Mouse (Mus musculus): Measurements from ENCODE around the gene Cdk2ap1. TPM values are rescaled to one million over a fixed set of nuclear protein-coding genes. Genes with fewer than 3 reads are reported as not detected.
A peak's percentile ranks its signal among the peaks of the same experiment; 100 is the strongest.
"Not testable (repeated sequence)": the region's sequence is repeated elsewhere in the genome, so short reads cannot be mapped to it uniquely, and the experiment has no call there.

Cdk2ap1 gene
- 85.6 and 193 TPM in 2 replicates for polyA plus RNA-seq (2015; fragmentation: Nextera tagmentation; extraction: Ambion mirVana)

DNA sequence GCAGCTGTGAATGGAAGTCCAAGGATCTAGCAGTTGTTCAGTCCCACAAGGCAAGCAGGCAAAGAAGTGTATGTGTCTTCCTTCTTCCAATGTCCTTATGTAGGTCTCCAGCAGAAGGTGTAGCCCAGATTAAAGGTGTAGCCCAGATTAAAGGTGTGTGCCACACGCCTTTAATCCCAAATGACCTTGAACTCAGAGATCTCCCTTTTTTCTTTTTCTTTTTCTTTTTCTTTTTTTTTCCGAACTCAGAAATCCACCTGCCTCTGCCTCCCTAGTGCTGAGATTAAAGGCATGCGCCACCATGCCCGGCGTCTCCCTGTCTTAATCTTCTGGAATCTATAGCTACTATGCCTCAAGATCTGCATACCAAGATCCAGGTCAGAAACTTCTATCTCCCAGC lies at the start of gene Cdk2ap1:
TSS of gene Cdk2ap1 (minus strand) at position 101 of the 400 bp plus-strand sequence.
- H3K27me3 ChIP-seq; H3K4me3 ChIP-seq; ATAC-seq (replicated peaks); H3K9me3 ChIP-seq; H3K36me3 ChIP-seq; H3K9ac ChIP-seq (replicated peaks); H3K4me1 ChIP-seq; H3K4me2 ChIP-seq (replicated peaks): not testable (repeated sequence)
- H3K27ac ChIP-seq (replicated peaks): peak within 1 kb of the TSS; percentile 69
- WGBS: 93% methylated on average over 5 of the region's 5 CpGs

DNA sequence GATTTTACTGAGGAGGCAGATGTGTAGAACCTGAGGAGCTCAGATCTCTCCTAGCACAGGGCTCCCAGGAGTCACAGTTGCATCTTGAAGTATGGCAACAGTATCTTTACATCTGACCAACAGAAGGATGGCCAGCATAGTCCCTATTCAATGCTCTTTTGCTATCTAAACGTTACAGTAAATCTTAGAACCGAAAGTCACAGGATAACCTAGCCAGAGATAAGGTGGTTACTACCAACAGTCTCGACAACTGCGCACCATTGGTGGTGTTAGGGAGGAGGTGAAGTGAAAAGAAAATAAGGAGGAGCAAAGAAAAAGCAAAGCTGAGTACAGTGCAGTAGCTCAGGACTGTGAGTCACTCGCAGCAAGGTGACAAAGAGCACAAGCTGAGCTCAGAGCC lies 49.3 kb upstream of the Cdk2ap1 start:
- Histone ChIP-seq H3K4me2 (replicated peaks) (no peak overlapping the region), H3K9ac (replicated peaks) (no peak overlapping the region), H3K27me3 (no peaks in the 10 kb centered on the region), H3K4me1 (no peaks in the 10 kb centered on the region), H3K9me3 (no peaks in the 10 kb centered on the region), H3K4me3 (no peak overlapping the region), H3K27ac (replicated peaks) (no peak overlapping the region), H3K36me3 (peaks cover 51% of the 10 kb centered on the region)
- 94% methylated on average over 5 of the region's 5 CpGs for WGBS
- no peak for ATAC-seq (replicated peaks)

DNA sequence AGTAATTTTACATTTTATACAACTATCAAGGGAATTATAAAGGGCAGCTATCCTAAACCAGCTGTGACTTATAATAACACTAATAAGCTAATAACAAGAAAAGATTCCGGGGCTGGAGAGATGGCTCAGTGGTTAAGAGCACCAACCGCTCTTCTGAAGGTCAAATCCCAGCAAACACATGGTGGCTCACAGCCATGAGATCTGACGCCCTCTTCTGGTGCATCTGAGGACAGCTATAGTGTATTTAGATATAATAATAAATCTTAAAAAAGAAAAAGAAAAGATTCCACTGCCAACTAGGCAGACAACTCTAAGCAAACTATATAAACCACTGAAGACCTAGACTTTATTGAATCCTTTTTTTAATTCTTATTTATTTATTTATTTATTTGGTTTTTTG lies 47.9 kb upstream of the Cdk2ap1 start:
- no peak overlapping the region for H3K4me2 ChIP-seq (replicated peaks)
- no peaks in the 10 kb centered on the region for H3K4me1 ChIP-seq
- ATAC-seq (replicated peaks): no peak
- WGBS: 82% methylated on average over 3 of the region's 3 CpGs
- H3K9ac ChIP-seq (replicated peaks): no peak overlapping the region
- H3K27ac ChIP-seq (replicated peaks): no peak overlapping the region
- H3K36me3 ChIP-seq: peaks cover 64% of the 10 kb centered on the region
- H3K27me3 ChIP-seq: no peaks in the 10 kb centered on the region
- H3K4me3 ChIP-seq: no peak overlapping the region
- H3K9me3 ChIP-seq: no peaks in the 10 kb centered on the region

DNA sequence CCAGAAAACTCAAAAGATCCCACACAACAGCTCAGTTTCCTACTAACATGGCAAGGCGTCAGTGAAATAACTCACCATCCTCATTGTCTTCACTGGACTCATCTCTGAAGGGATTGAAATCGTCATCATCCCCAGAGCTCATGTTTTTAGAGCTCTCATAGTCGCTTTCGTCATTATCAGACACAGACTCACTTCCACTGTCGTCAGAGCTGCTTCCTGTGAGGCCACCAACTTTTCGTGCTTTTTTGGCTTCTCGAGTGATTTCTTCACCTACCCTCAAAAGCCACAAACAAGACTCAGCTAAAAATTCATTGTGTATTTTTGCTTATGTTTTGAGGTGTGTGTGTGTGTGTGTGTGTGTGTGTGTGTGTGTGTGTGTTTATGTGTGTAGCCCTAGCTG lies 30.8 kb upstream of the Cdk2ap1 start:
- Histone ChIP-seq H3K4me1 (no peaks in the 10 kb centered on the region), H3K27ac (replicated peaks) (no peak overlapping the region), H3K4me3 (no peak overlapping the region), H3K4me2 (replicated peaks) (no peak overlapping the region), H3K9ac (replicated peaks) (no peak overlapping the region), H3K9me3 (no peaks in the 10 kb centered on the region), H3K36me3 (peaks cover 86% of the 10 kb centered on the region), H3K27me3 (no peaks in the 10 kb centered on the region)
- ATAC-seq (replicated peaks): no peak
- WGBS: 96% methylated on average over 7 of the region's 7 CpGs

DNA sequence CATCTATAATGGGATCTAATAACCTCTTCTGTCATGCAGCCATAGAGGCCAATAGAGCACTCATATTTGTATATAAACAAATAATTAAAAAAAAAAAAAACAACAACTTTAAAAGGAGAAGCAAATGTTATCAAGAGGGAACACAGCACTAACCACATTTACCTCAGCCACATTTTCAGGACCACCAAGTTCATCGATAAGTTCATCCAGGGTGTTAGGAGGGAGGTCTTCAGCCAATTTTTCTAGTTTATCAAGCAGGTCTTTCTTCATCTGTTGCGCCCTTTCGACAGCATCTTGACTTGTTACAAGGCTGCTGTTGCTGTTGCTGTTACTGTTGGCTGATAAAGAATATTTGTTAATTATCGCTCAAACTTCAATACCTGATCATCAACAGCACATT lies 29.5 kb upstream of the Cdk2ap1 start:
- WGBS: 97% methylated on average over 4 of the region's 4 CpGs
- Histone ChIP-seq H3K4me1 (no peaks in the 10 kb centered on the region), H3K4me2 (replicated peaks) (no peak overlapping the region), H3K36me3 (peaks cover 86% of the 10 kb centered on the region), H3K27me3 (no peaks in the 10 kb centered on the region), H3K4me3 (no peak overlapping the region), H3K9me3 (no peaks in the 10 kb centered on the region), H3K9ac (replicated peaks) (no peak overlapping the region), H3K27ac (replicated peaks) (no peak overlapping the region)
- ATAC-seq (replicated peaks): no peak

DNA sequence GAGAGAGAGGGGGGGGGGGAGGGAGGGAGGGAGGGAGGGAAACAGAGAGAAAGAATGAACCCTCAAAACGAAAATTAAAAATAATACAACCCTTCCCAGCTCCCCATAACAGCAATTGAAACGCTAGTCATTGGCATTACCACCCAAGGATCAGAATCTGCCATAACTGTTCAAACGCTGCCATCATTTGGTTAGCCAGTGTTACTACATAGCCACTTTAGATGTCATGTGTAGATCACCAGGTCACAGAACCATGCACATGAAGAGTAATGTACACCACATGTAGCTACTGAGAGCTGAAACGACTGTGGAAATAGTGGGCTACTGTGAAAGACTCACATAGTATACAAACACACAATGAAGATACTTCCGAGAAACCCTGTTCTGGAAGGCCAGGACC lies 25.1 kb upstream of the Cdk2ap1 start:
- Histone ChIP-seq H3K4me2 (replicated peaks) (no peak overlapping the region), H3K9ac (replicated peaks) (no peak overlapping the region), H3K9me3 (no peaks in the 10 kb centered on the region), H3K27me3 (no peaks in the 10 kb centered on the region), H3K4me3 (no peak overlapping the region), H3K4me1 (no peaks in the 10 kb centered on the region), H3K27ac (replicated peaks) (no peak overlapping the region), H3K36me3 (peaks cover 87% of the 10 kb centered on the region)
- no peak for ATAC-seq (replicated peaks)
- WGBS: 76% methylated on average over 5 of the region's 5 CpGs

DNA sequence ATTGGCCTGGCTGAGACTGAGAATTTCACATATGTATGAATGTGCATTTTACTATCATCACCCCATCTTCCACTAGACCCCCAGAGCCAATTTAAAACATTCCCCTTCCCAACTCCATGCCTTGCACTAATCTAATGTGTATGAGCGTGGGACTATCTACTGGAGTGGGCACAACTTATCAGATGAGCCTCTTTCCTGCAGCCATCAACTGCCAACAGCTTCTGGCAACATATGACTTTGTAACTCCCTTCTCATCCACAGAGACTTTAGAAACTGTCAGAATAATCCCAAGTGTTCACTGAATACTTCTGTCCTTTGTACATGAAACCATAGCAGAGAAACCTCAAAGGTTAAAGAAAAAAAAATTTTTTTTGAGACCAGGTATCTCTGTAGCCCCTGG lies 17.2 kb upstream of the Cdk2ap1 start:
- no peak overlapping the region for H3K27ac ChIP-seq (replicated peaks)
- WGBS: 100% methylated on average over 1 of the region's 1 CpGs
- no peaks in the 10 kb centered on the region for H3K4me1 ChIP-seq
- no peaks in the 10 kb centered on the region for H3K9me3 ChIP-seq
- H3K27me3 ChIP-seq: no peaks in the 10 kb centered on the region
- H3K4me2 ChIP-seq (replicated peaks): no peak overlapping the region
- H3K9ac ChIP-seq (replicated peaks): no peak overlapping the region
- no peak for ATAC-seq (replicated peaks)
- H3K4me3 ChIP-seq: no peak overlapping the region
- peaks cover 88% of the 10 kb centered on the region for H3K36me3 ChIP-seq

DNA sequence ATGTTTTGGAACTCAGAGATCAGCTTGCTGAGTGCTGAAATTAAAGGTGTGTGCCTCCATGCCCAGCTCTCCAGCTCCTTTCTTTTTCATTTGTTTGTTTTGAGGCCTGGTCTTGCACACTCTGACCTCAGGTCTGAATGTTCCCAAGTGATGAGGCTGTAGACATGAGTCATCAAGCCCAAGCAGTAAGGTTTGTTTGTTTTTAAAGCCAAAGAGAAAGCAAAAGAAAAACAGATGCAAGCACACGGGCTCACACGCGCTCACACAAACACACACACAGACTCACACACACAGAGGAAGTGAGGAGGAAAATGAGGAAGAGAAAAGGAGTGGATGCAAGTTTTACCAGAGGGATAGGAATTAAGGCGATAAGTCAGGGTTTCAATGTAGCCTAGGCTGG lies 14.3 kb upstream of the Cdk2ap1 start:
- H3K27ac ChIP-seq (replicated peaks): no peak overlapping the region
- H3K27me3 ChIP-seq: no peaks in the 10 kb centered on the region
- peaks cover 85% of the 10 kb centered on the region for H3K36me3 ChIP-seq
- no peaks in the 10 kb centered on the region for H3K9me3 ChIP-seq
- no peak for ATAC-seq (replicated peaks)
- H3K4me3 ChIP-seq: no peak overlapping the region
- no peak overlapping the region for H3K4me2 ChIP-seq (replicated peaks)
- H3K4me1 ChIP-seq: no peaks in the 10 kb centered on the region
- WGBS: 93% methylated on average over 4 of the region's 4 CpGs
- H3K9ac ChIP-seq (replicated peaks): no peak overlapping the region

DNA sequence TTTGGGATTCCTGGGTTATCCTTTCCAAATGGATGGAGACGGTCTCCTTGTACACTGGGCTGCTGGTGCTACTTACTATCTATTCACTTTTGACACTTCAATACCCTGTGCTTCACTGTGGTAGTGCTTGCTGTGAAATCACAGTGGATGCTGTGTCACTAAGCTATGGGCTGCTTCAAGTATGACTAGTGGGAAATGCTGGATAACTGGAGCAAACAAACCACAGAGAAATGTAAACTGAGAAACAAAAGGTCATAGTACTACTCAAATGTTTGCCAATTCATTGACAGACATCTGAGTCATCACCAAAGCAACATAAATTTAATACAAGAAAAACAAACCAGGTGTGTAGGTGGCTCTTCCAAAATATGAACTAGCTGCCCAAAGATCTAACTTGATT lies 13.5 kb upstream of the Cdk2ap1 start:
- Histone ChIP-seq H3K4me2 (replicated peaks) (no peak overlapping the region), H3K27ac (replicated peaks) (no peak overlapping the region), H3K4me3 (no peak overlapping the region), H3K9ac (replicated peaks) (no peak overlapping the region), H3K9me3 (no peaks in the 10 kb centered on the region), H3K27me3 (no peaks in the 10 kb centered on the region), H3K36me3 (peaks cover 85% of the 10 kb centered on the region), H3K4me1 (no peaks in the 10 kb centered on the region)
- ATAC-seq (replicated peaks): no peak
- 90% methylated on average over 1 of the region's 1 CpGs for WGBS

DNA sequence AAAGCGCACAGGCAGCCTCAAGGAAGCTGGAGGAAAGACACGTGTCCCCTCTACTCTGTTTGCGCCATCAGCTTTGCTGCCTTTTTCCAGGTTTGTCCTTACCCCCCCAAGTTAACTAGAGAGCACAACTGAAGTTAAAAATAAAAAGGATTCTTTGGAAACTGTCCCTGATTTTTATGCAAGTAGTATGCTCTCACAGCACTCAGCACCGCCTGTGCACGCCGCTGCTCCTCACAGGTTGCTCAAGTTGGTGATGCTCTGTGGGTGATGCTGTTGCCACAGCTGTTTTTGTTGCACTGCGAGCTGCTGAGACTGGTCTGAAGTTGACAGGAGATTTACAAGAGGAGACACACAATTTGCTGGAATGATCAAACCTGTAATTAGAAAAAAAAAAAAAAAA lies 11.4 kb upstream of the Cdk2ap1 start:
- H3K36me3 ChIP-seq: peaks cover 77% of the 10 kb centered on the region
- ATAC-seq (replicated peaks): no peak

DNA sequence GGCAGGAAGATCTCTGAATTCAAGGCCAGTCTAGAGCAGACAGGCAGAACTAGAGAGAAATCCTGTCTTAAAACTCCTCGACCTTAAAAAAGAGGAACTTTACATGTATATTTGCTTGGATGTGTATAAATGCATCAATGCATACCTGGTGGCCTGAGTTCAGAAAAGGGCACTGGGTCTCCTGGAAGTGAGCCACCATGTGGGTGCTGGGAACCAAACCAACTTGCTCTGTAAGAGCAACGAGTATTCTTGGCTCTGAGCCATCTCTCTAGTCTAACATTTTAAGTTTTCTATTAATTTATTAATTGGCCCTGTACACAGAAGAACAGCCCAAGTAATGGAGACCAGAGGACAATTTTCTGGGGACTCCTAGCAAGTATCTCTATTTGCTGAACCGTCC lies 3.8 kb upstream of the Cdk2ap1 start:
- no peaks in the 10 kb centered on the region for H3K27me3 ChIP-seq
- peaks cover 4% of the 10 kb centered on the region; the same call in 1 of the 2 replicates for H3K4me1 ChIP-seq
- H3K4me3 ChIP-seq: no peak overlapping the region
- no peak overlapping the region for H3K27ac ChIP-seq (replicated peaks)
- no peak overlapping the region for H3K9ac ChIP-seq (replicated peaks)
- H3K4me2 ChIP-seq (replicated peaks): no peak overlapping the region
- WGBS: 79% methylated on average over 3 of the region's 3 CpGs
- ATAC-seq (replicated peaks): no peak
- H3K36me3 ChIP-seq: peaks cover 27% of the 10 kb centered on the region
- H3K9me3 ChIP-seq: no peaks in the 10 kb centered on the region

More for the DNA sequence above, 11.4 kb upstream of the Cdk2ap1 start:
- Histone ChIP-seq H3K27me3 (no peaks in the 10 kb centered on the region), H3K4me2 (replicated peaks) (no peak overlapping the region), H3K4me1 (no peaks in the 10 kb centered on the region), H3K9me3 (no peaks in the 10 kb centered on the region), H3K27ac (replicated peaks) (no peak overlapping the region), H3K9ac (replicated peaks) (no peak overlapping the region), H3K4me3 (no peak overlapping the region)
- 98% methylated on average over 7 of the region's 7 CpGs for WGBS

DNA sequence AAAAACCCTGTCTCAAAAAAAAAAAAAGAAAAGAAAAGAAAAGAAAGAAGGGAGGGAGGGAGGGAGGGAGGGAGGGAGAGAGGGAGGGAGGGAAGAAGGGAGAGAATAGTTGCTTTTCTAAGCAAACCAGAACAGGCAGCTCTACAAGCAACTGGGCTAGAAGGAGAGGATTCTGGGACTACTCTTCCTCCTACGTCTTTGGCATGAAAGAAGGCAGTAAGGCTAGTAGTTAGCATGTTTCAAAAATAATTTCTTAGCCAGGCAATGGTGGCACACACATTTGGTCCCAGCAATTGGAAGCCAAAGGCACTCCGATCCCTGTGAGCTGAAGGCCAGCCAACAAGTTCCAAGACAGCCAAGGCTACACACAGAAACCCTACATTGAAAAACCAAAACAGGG lies 2.9 kb upstream of the Cdk2ap1 start:
- H3K4me1 ChIP-seq: peaks cover 4% of the 10 kb centered on the region; the same call in 1 of the 2 replicates
- H3K9me3 ChIP-seq: no peaks in the 10 kb centered on the region
- H3K27me3 ChIP-seq: no peaks in the 10 kb centered on the region
- H3K4me3 ChIP-seq: no peak overlapping the region
- no peak for ATAC-seq (replicated peaks)
- H3K9ac ChIP-seq (replicated peaks): no peak overlapping the region
- no peak overlapping the region for H3K27ac ChIP-seq (replicated peaks)
- H3K4me2 ChIP-seq (replicated peaks): no peak overlapping the region
- peaks cover 20% of the 10 kb centered on the region for H3K36me3 ChIP-seq
- WGBS: 92% methylated on average over 2 of the region's 2 CpGs

DNA sequence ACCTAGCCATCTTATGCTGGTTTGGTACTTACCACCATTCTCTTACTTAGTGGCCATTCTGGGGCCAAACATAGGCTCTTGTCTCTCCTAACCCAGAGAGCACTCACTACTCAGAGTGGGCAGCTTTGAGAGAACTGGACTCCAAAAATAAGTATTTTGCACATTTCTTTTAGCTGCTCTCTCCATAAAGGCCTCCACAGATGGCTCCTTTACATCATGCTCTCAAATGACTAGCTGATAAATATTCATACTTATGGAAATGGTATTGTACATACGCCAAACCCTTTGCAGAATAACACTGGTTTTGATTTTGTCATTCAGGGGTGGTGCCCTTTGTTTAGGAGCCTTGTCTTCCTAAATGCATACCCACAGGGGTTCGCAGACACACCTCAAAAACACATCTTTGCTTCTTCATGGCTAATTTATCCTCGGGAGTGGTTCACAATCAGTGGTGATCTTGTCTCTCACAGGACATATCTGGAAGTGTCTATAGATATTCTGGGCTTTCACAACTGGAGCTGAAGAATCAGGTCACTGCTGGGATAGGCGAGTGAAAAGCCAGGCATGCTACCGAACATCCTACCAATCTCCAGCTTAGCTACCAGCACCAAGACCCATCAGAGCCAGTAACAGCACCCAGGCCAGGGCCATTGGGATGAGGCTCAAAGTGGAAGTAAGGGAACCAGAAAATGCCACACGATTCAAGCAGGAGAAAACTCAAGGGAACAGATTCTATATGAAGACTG lies 1.5 kb upstream of the Cdk2ap1 start:
- 75% methylated on average over 6 of the region's 6 CpGs for WGBS
- no peak overlapping the region for H3K4me2 ChIP-seq (replicated peaks)
- no peak overlapping the region for H3K4me3 ChIP-seq
- ATAC-seq (replicated peaks): no peak
- H3K9me3 ChIP-seq: no peaks in the 10 kb centered on the region
- H3K36me3 ChIP-seq: peaks cover 11% of the 10 kb centered on the region; the same call in 1 of the 2 replicates
- peak overlapping the region; percentile 69 for H3K27ac ChIP-seq (replicated peaks)
- H3K4me1 ChIP-seq: peaks cover 4% of the 10 kb centered on the region; the same call in 1 of the 2 replicates
- no peaks in the 10 kb centered on the region for H3K27me3 ChIP-seq
- no peak overlapping the region for H3K9ac ChIP-seq (replicated peaks)
